Mouse (Mus musculus) C2C12 (cell line): ENCODE data around the gene Cyct.

ENCODE experiments used
- CTCF ChIP-seq: IDR thresholded peaks from one replicate; pipeline ENCODE4 v1.5.1; 2011; ENCODE audit not compliant: control insufficient read depth, insufficient read depth, insufficient read length
- USF1 ChIP-seq: IDR thresholded peaks from one replicate; pipeline ENCODE4 v1.6.1; 2011; ENCODE audit warnings: low read depth, mild to moderate bottlenecking, control low read depth, moderate library complexity

DNA sequence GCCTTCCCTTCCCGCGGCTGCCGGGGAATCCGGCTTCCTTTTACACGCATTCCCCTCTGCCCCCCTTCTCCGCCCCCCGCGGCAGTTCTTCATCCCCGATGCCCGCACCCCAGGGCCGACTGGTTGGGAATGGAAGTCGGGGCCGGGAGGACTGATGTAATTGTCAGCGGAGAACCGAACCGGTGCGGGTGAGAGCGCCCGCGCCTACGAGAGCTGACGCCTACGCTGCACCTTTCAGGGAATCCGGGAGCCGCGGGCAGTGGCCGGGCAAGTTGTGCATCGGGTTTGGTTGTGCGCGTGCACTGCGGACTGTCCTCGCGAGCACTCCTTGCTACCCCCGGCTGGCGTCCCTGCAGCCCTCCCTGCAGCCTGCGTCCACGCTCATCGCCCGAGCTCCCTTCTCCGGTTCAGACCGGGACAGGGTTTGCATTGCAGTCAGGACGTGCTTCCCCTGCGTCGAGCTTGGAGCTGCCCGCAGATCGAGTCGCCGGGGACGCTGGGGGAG, 46.7 kb upstream of the Cyct start:
- TF ChIP-seq CTCF = no peak
- TF ChIP-seq USF1 = no peak
